Comparison of ENCODE assay signal across 10 mouse cellular contexts in genomic region chr1:36090011-36090721, GRCm38 (mm10). TPM values are rescaled to one million over a fixed set of nuclear protein-coding genes. Genes with fewer than 3 reads are reported as not detected.
DNase-seq lines count a peak whose midpoint lies in the region; ATAC-seq lines count a peak whose summit lies in the region.
"Had no signal": no experiment of that assay in that cellular context is flagged by ENCODE, and none has a peak within 500 bp of the region (broad histone marks: within the 10 kb centered on the region; RNA-seq: fewer than 3 reads in every experiment).

No protein-coding gene starts in this region.

- WGBS in midbrain, embryonic 14.5 days: 58% methylated on average over 6 of the region's 6 CpGs
- 66% methylated on average over 6 of the region's 6 CpGs for WGBS in midbrain, embryonic 13.5 days
- 66% methylated on average over 6 of the region's 6 CpGs for WGBS in hindbrain, embryonic 13.5 days

- H3K27ac ChIP-seq in midbrain, embryonic 14.5 days (replicated peaks; ENCODE audit: low read depth, low read length): no peak overlapping the region
- no peak overlapping the region; the same call in 1 of the 2 replicates for H3K27ac ChIP-seq in midbrain, embryonic 13.5 days
- peak overlapping the region; percentile 30; the same call in 1 of the 2 replicates for H3K27ac ChIP-seq in hindbrain, embryonic 13.5 days
- H3K27ac ChIP-seq: macrophage had no signal

- no peak overlapping the region for H3K4me2 ChIP-seq in midbrain, embryonic 14.5 days (ENCODE audit: low read length)
- no peak overlapping the region for H3K4me2 ChIP-seq in midbrain, embryonic 13.5 days (replicated peaks)
- no peak overlapping the region for H3K4me2 ChIP-seq in hindbrain, embryonic 13.5 days

- peaks cover 27% of the 10 kb centered on the region for H3K36me3 ChIP-seq in midbrain, embryonic 14.5 days (ENCODE audit: control insufficient read depth, insufficient read depth, low read length)
- H3K36me3 ChIP-seq in midbrain, embryonic 13.5 days: peaks cover 32% of the 10 kb centered on the region
- H3K36me3 ChIP-seq in hindbrain, embryonic 13.5 days: peaks cover 25% of the 10 kb centered on the region

- H3K9me3 ChIP-seq in midbrain, embryonic 14.5 days (ENCODE audit: control insufficient read depth, low read length): no peaks in the 10 kb centered on the region
- H3K9me3 ChIP-seq in midbrain, embryonic 13.5 days: 0 out of 2 replicates have a peak, but pooled peaks cover 4% of the 10 kb centered on the region
- no peaks in the 10 kb centered on the region for H3K9me3 ChIP-seq in hindbrain, embryonic 13.5 days

- H3K9ac ChIP-seq in midbrain, embryonic 14.5 days (replicated peaks; ENCODE audit: low read length): no peak overlapping the region
- H3K9ac ChIP-seq in midbrain, embryonic 13.5 days (replicated peaks): no peak overlapping the region
- H3K9ac ChIP-seq in hindbrain, embryonic 13.5 days: no peak overlapping the region

- peaks cover 28% of the 10 kb centered on the region for H3K4me1 ChIP-seq in midbrain, embryonic 14.5 days (ENCODE audit: control insufficient read depth, insufficient read depth, low read length)
- peaks cover 46% of the 10 kb centered on the region for H3K4me1 ChIP-seq in midbrain, embryonic 13.5 days (replicated peaks)
- peaks cover 47% of the 10 kb centered on the region for H3K4me1 ChIP-seq in hindbrain, embryonic 13.5 days (replicated peaks)

- peak; percentile 62 to 64 for DNase-seq in cerebellum, postnatal 10 days
- no peak for DNase-seq in cerebellum, adult 9-10 months
- DNase-seq in midbrain, embryonic 14.5 days: no peak
- DNase-seq in cerebellum, adult 11 months: no peak
- DNase-seq in right cerebral cortex, postnatal 36 days (ENCODE audit: low spot score in 2 of 2): no peak
- DNase-seq: B cell, adult 2 months had no signal

- no peak overlapping the region for H3K4me3 ChIP-seq in midbrain, embryonic 14.5 days (replicated peaks; ENCODE audit: low read depth, low read length)
- no peak overlapping the region for H3K4me3 ChIP-seq in midbrain, embryonic 13.5 days (replicated peaks)
- H3K4me3 ChIP-seq in hindbrain, embryonic 13.5 days: no peak overlapping the region

- ATAC-seq in midbrain, embryonic 14.5 days (ENCODE audit: low FRiP score, low TSS enrichment): 0 out of 2 replicates have a peak, but pooled peaks have one; percentile 25
- no peak for ATAC-seq in midbrain, embryonic 13.5 days
- no peak for ATAC-seq in hindbrain, embryonic 13.5 days (ENCODE audit: low FRiP score)
- ATAC-seq in monocyte, adult 5-6 weeks (replicated peaks; ENCODE audit: insufficient number of reproducible peaks, low FRiP score, low TSS enrichment, poor library complexity, severe bottlenecking): peak; percentile 13; the same call in 1 of the 2 replicates

- no peaks in the 10 kb centered on the region for H3K27me3 ChIP-seq in midbrain, embryonic 14.5 days (ENCODE audit: control insufficient read depth, insufficient read depth, low read length)
- H3K27me3 ChIP-seq in midbrain, embryonic 13.5 days: no peaks in the 10 kb centered on the region
- no peaks in the 10 kb centered on the region for H3K27me3 ChIP-seq in hindbrain, embryonic 13.5 days

RNA-seq across cellular contexts. Expression of gene Hs6st1, which starts 22.0 kb away (rescaled TPM):
- 18.2 and 18.5 TPM in 2 replicates for polyA plus RNA-seq in midbrain, embryonic 14.5 days (2014; fragmentation: Nextera tagmentation; extraction: Ambion mirVana)
- 10.4 and 11.0 TPM in 2 replicates for polyA plus RNA-seq in midbrain, embryonic 13.5 days (2015; fragmentation: Nextera tagmentation; extraction: Ambion mirVana)
- polyA plus RNA-seq in hindbrain, embryonic 13.5 days (2015; fragmentation: Nextera tagmentation; extraction: Ambion mirVana): 9.3 and 10.0 TPM in 2 replicates
- 16.2 to 26.3 TPM (median 21.9 TPM) in 3 replicates for total RNA-seq in monocyte, adult 5-6 weeks (2017)

Comparison
In these comparisons a context has a peak if more than half of its experiments do, and no peak if none do; other contexts are left out.
1. DNase-seq: peak in cerebellum, postnatal 10 days (2 of 2); none in cerebellum, adult 9-10 months (single experiment), midbrain, embryonic 14.5 days (single experiment), cerebellum, adult 11 months (single experiment) and right cerebral cortex, postnatal 36 days (0 of 2).
2. ATAC-seq: peak in midbrain, embryonic 14.5 days (single experiment) and monocyte, adult 5-6 weeks (single experiment); none in midbrain, embryonic 13.5 days (single experiment) and hindbrain, embryonic 13.5 days (single experiment).